ENCODE assay signal across 38 mouse cellular contexts in genomic region chr11:11570747-11571146, GRCm38 (mm10). TPM values are rescaled to one million over a fixed set of nuclear protein-coding genes. Genes with fewer than 3 reads are reported as not detected.
DNase-seq lines count a peak whose midpoint lies in the region; ATAC-seq and TF ChIP-seq lines count a peak whose summit lies in the region.
"Had no signal": no experiment of that assay in that cellular context is flagged by ENCODE, and none has a peak within 500 bp of the region (broad histone marks: within the 10 kb centered on the region; RNA-seq: fewer than 3 reads in every experiment).

No protein-coding gene starts in this region.

- no peak overlapping the region for H3K9ac ChIP-seq in liver, embryonic 14.5 days (replicated peaks)
- no peak overlapping the region for H3K9ac ChIP-seq in hindbrain, embryonic 12.5 days
- H3K9ac ChIP-seq: embryonic facial prominence, embryonic 15.5 days; forebrain, embryonic 13.5 days; heart, embryonic 15.5 days; hindbrain, embryonic 13.5 days; limb, embryonic 13.5 days; midbrain, embryonic 15.5 days; neural tube, embryonic 15.5 days had no signal

- peak; percentile 79 for ATAC-seq in liver, embryonic 14.5 days (ENCODE audit: insufficient read depth)
- ATAC-seq in megakaryocyte-erythroid progenitor cell, adult 5-6 weeks (replicated peaks; ENCODE audit: low FRiP score, low TSS enrichment, poor library complexity, severe bottlenecking) = peak; percentile 62
- no peak for ATAC-seq in hindbrain, embryonic 12.5 days (ENCODE audit: low FRiP score)
- ATAC-seq: forebrain, embryonic 13.5 days; intestine, embryonic 16.5 days; midbrain, embryonic 15.5 days had no signal

- no peak for TF ChIP-seq CTCF in liver, embryonic 14.5 days (IDR thresholded peaks at IDR 0.05; ENCODE audit: low read depth)

- H3K4me3 ChIP-seq in liver, embryonic 14.5 days (ENCODE audit: insufficient read depth in 1 of 2, low read depth in 2 of 2, low read length in 2 of 2) = no peak overlapping the region
- no peak overlapping the region for H3K4me3 ChIP-seq in hindbrain, embryonic 12.5 days
- H3K4me3 ChIP-seq: embryonic facial prominence, embryonic 10.5 days; embryonic facial prominence, embryonic 15.5 days; forebrain, embryonic 13.5 days; heart, embryonic 10.5 days; heart, embryonic 15.5 days; hindbrain, embryonic 13.5 days; left cerebral cortex, adult 2 months; limb, embryonic 13.5 days; midbrain, embryonic 15.5 days; neural tube, embryonic 15.5 days had no signal

- peak overlapping the region; percentile 34 for H3K27ac ChIP-seq in liver, embryonic 14.5 days
- no peak overlapping the region for H3K27ac ChIP-seq in hindbrain, embryonic 12.5 days
- H3K27ac ChIP-seq: embryonic facial prominence, embryonic 10.5 days; embryonic facial prominence, embryonic 15.5 days; forebrain, embryonic 13.5 days; heart, embryonic 10.5 days; heart, embryonic 15.5 days; hindbrain, embryonic 13.5 days; left cerebral cortex, adult 2 months; limb, embryonic 13.5 days; midbrain, embryonic 15.5 days; neural tube, embryonic 15.5 days had no signal

- peaks cover 25% of the 10 kb centered on the region in 2 experiments for H3K4me1 ChIP-seq in liver, embryonic 14.5 days (replicated peaks; ENCODE audit: control insufficient read depth in 2 of 2, insufficient read depth in 2 of 2, low read length in 1 of 2)
- H3K4me1 ChIP-seq in hindbrain, embryonic 12.5 days = no peaks in the 10 kb centered on the region
- H3K4me1 ChIP-seq: embryonic facial prominence, embryonic 15.5 days; forebrain, embryonic 13.5 days; heart, embryonic 10.5 days; heart, embryonic 15.5 days; hindbrain, embryonic 13.5 days; limb, embryonic 13.5 days; midbrain, embryonic 15.5 days; neural tube, embryonic 15.5 days had no signal

- H3K27me3 ChIP-seq in liver, embryonic 14.5 days (ENCODE audit: control insufficient read depth, insufficient read depth, low read length) = no peaks in the 10 kb centered on the region
- H3K27me3 ChIP-seq in hindbrain, embryonic 12.5 days = no peaks in the 10 kb centered on the region
- H3K27me3 ChIP-seq: embryonic facial prominence, embryonic 15.5 days; forebrain, embryonic 13.5 days; heart, embryonic 15.5 days; hindbrain, embryonic 13.5 days; limb, embryonic 13.5 days; midbrain, embryonic 15.5 days; neural tube, embryonic 15.5 days had no signal

- H3K9me3 ChIP-seq in liver, embryonic 14.5 days (ENCODE audit: control insufficient read depth, low read length) = no peaks in the 10 kb centered on the region
- no peaks in the 10 kb centered on the region for H3K9me3 ChIP-seq in hindbrain, embryonic 12.5 days (replicated peaks)
- H3K9me3 ChIP-seq: embryonic facial prominence, embryonic 10.5 days; embryonic facial prominence, embryonic 15.5 days; forebrain, embryonic 13.5 days; heart, embryonic 10.5 days; heart, embryonic 15.5 days; hindbrain, embryonic 13.5 days; limb, embryonic 13.5 days; midbrain, embryonic 15.5 days; neural tube, embryonic 15.5 days had no signal

- intact Hi-C loops in heart, postnatal 14 days (cut with DNase I) = no loop called here

- H3K4me2 ChIP-seq in liver, embryonic 14.5 days (ENCODE audit: low read depth) = peak overlapping the region; percentile 25
- no peak overlapping the region for H3K4me2 ChIP-seq in hindbrain, embryonic 12.5 days (replicated peaks)
- H3K4me2 ChIP-seq: embryonic facial prominence, embryonic 15.5 days; forebrain, embryonic 13.5 days; heart, embryonic 15.5 days; hindbrain, embryonic 13.5 days; limb, embryonic 13.5 days; midbrain, embryonic 15.5 days; neural tube, embryonic 15.5 days had no signal

- DNase-seq in heart, adult 11 months = peak; percentile 14
- no peak for DNase-seq in heart, postnatal 14 days
- peak; percentile 53 for DNase-seq in c-Kit-positive CD71-positive TER-119-positive erythroid progenitor cells, embryonic 14.5 days (ENCODE audit: low spot score)
- peak in 2 of 3 experiments; percentile 34 to 42 for DNase-seq in liver, embryonic 14.5 days (ENCODE audit: low read depth in 3 of 3, low spot score in 3 of 3)
- DNase-seq in left cerebral cortex, adult 11 months (ENCODE audit: low spot score) = no peak
- no peak for DNase-seq in adrenal gland, adult 2 months
- DNase-seq: adrenal gland, postnatal 25 days; cerebellum, adult 8-10 months; cerebellum, postnatal 25 days; gastrocnemius, postnatal 14 days; heart, postnatal 36 days; kidney, adult 9 months; kidney, postnatal 10 days; layer of hippocampus, adult 9-11 months; lung, adult 2 months; lung, postnatal 14 days; retina, postnatal 1 day; right cerebral cortex, postnatal 14 days; thymus, postnatal 36 days had no signal

- H3K36me3 ChIP-seq in liver, embryonic 14.5 days (replicated peaks; ENCODE audit: control insufficient read depth, insufficient read depth, low read depth) = no peaks in the 10 kb centered on the region
- no peaks in the 10 kb centered on the region for H3K36me3 ChIP-seq in hindbrain, embryonic 12.5 days
- H3K36me3 ChIP-seq: embryonic facial prominence, embryonic 10.5 days; embryonic facial prominence, embryonic 15.5 days; heart, embryonic 10.5 days; heart, embryonic 15.5 days; hindbrain, embryonic 13.5 days; limb, embryonic 13.5 days; midbrain, embryonic 15.5 days; neural tube, embryonic 15.5 days had no signal

- TF ChIP-seq EP300 in liver, embryonic 14.5 days (IDR thresholded peaks at IDR 0.05; ENCODE audit: low read depth) = peak; percentile 68

RNA-seq across cellular contexts. Expression of gene 4930512M02Rik, which starts 56.9 kb away (rescaled TPM):
- total RNA-seq in heart, postnatal 14 days (2021) = not detected
- polyA plus RNA-seq in liver, embryonic 14.5 days (2012; rRNA removed) = not detected in 2 replicates
- polyA plus RNA-seq in liver, embryonic 14.5 days (2014; fragmentation: Nextera tagmentation; extraction: Ambion mirVana) = not detected in 2 replicates
- total RNA-seq in megakaryocyte-erythroid progenitor cell, adult 5-6 weeks (2014; fragmentation: Nextera tagmentation) = not detected in 2 replicates
- total RNA-seq in megakaryocyte-erythroid progenitor cell, adult 5-6 weeks (2017) = not detected in 2 replicates
- polyA plus RNA-seq in hindbrain, embryonic 12.5 days (2016; fragmentation: Nextera tagmentation; extraction: Ambion mirVana) = not detected in 2 replicates
- not detected for total RNA-seq in adrenal gland, adult 2 months (2021)
- not detected in 2 replicates for polyA plus RNA-seq in adrenal gland, adult 2 months (2012; rRNA removed)
- total RNA-seq: adrenal gland, postnatal 25 days; gastrocnemius, postnatal 14 days; granulocyte monocyte progenitor cell, adult 5-6 weeks; heart, postnatal 36 days; left cerebral cortex, adult 2 months; left cerebral cortex, postnatal 36 days; megakaryocyte, adult 5-6 weeks had no signal
- polyA plus RNA-seq: C2C12; embryonic facial prominence, embryonic 10.5 days; embryonic facial prominence, embryonic 15.5 days; forebrain, embryonic 13.5 days; heart, embryonic 10.5 days; heart, embryonic 15.5 days; hindbrain, embryonic 13.5 days; intestine, embryonic 16.5 days; limb, embryonic 13.5 days; lung, adult 2 months; midbrain, embryonic 15.5 days; neural tube, embryonic 15.5 days; small intestine, adult 2 months; stomach, embryonic 16.5 days had no signal

Comparison
In these comparisons a context has a peak if more than half of its experiments do, and no peak if none do; other contexts are left out.
1. DNase-seq: peak in heart, adult 11 months (single experiment), c-Kit-positive CD71-positive TER-119-positive erythroid progenitor cells, embryonic 14.5 days (single experiment) and liver, embryonic 14.5 days (2 of 3); none in heart, postnatal 14 days (0 of 2), left cerebral cortex, adult 11 months (single experiment) and adrenal gland, adult 2 months (single experiment).